ENCODE assay signal across 32 mouse cellular contexts in the genomic region with DNA sequence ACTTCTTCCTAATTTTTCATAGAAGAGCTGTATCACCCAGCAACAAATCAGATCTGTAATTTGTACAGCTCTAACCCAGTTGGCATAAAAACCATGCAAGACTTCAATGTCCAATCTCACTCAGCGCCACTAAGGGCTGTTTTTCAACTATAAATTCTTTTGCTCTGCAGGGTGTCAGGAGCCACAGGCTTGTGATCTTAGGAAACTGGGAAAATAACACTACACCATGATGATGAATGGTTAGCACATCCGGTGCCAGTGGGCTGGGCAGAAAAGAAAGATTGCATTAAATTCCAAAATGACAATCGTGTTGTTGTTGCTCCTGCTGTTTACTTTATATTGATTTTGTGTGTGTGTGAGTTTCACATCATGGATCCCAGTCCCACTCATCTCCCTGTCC. TPM values are rescaled to one million over a fixed set of nuclear protein-coding genes. Genes with fewer than 3 reads are reported as not detected.
"Had no signal": no experiment of that assay in that cellular context is flagged by ENCODE, and none has a peak within 500 bp of the region (broad histone marks: within the 10 kb centered on the region; RNA-seq: fewer than 3 reads in every experiment).

No protein-coding gene starts in this region.

- H3K27ac ChIP-seq: limb, embryonic 10.5 days; limb, embryonic 12.5 days; limb, embryonic 13.5 days; limb, embryonic 15.5 days; liver, embryonic 12.5 days; liver, embryonic 13.5 days; liver, embryonic 14.5 days; liver, embryonic 15.5 days; lung, embryonic 15.5 days; macrophage; midbrain, embryonic 10.5 days; midbrain, embryonic 12.5 days; midbrain, embryonic 13.5 days; midbrain, embryonic 15.5 days; neural tube, embryonic 12.5 days had no signal

- H3K4me1 ChIP-seq: limb, embryonic 10.5 days; limb, embryonic 12.5 days; limb, embryonic 13.5 days; limb, embryonic 15.5 days; liver, embryonic 12.5 days; liver, embryonic 13.5 days; liver, embryonic 15.5 days; lung, embryonic 15.5 days; megakaryocyte, embryonic 14.5 days; midbrain, embryonic 10.5 days; midbrain, embryonic 12.5 days; midbrain, embryonic 13.5 days; midbrain, embryonic 15.5 days; neural tube, embryonic 12.5 days had no signal

- H3K27me3 ChIP-seq: limb, embryonic 13.5 days; limb, embryonic 15.5 days; liver, embryonic 12.5 days; liver, embryonic 13.5 days; liver, embryonic 15.5 days; lung, embryonic 15.5 days; midbrain, embryonic 12.5 days; midbrain, embryonic 13.5 days; midbrain, embryonic 15.5 days; neural tube, embryonic 12.5 days had no signal

- H3K4me3 ChIP-seq: limb, embryonic 10.5 days; limb, embryonic 12.5 days; limb, embryonic 13.5 days; limb, embryonic 15.5 days; liver, embryonic 12.5 days; liver, embryonic 13.5 days; liver, embryonic 15.5 days; lung, embryonic 15.5 days; megakaryocyte, embryonic 14.5 days; midbrain, embryonic 10.5 days; midbrain, embryonic 12.5 days; midbrain, embryonic 13.5 days; midbrain, embryonic 15.5 days; myocyte; neural tube, embryonic 12.5 days had no signal

- H3K36me3 ChIP-seq: limb, embryonic 10.5 days; limb, embryonic 12.5 days; limb, embryonic 13.5 days; limb, embryonic 15.5 days; liver, embryonic 12.5 days; liver, embryonic 13.5 days; liver, embryonic 15.5 days; lung, embryonic 15.5 days; midbrain, embryonic 10.5 days; midbrain, embryonic 12.5 days; midbrain, embryonic 13.5 days; midbrain, embryonic 15.5 days; neural tube, embryonic 12.5 days had no signal

- H3K9me3 ChIP-seq: limb, embryonic 10.5 days; limb, embryonic 12.5 days; limb, embryonic 13.5 days; limb, embryonic 15.5 days; liver, embryonic 12.5 days; liver, embryonic 13.5 days; liver, embryonic 15.5 days; lung, embryonic 15.5 days; megakaryocyte, embryonic 14.5 days; midbrain, embryonic 10.5 days; midbrain, embryonic 12.5 days; midbrain, embryonic 13.5 days; midbrain, embryonic 15.5 days; neural tube, embryonic 12.5 days had no signal

- DNase-seq: left cerebral cortex, postnatal 4 days; liver; liver, embryonic 13.5 days; liver, postnatal 0 days; lung, adult 18-20 months; lung, adult 2 months; lung, embryonic 14.5 days; lung, postnatal 10 days; lung, postnatal 14 days; lung, postnatal 36 days; lung, postnatal 4 days; midbrain, embryonic 14.5 days had no signal

RNA-seq across cellular contexts. Expression of a gene that starts 42.4 kb away (rescaled TPM):
- total RNA-seq: megakaryocyte progenitor cell, adult 5-6 weeks; megakaryocyte, adult 5-6 weeks; megakaryocyte-erythroid progenitor cell, adult 5-6 weeks; monocyte, adult 5-6 weeks had no signal
- polyA plus RNA-seq: macrophage had no signal
